Mouse (Mus musculus) testis, postnatal 10 days (tissue): ENCODE data around the gene Tmem41a.

Experiments used
- DNase-seq: peaks from one replicate; pipeline ENCODE4 v3.0.0; 2021; ENCODE audit warnings: low spot score

Tmem41a gene

GRCm38 (mm10) chr16:21901286-21901685 lies 46.1 kb downstream of the Tmem41a start:
- DNase-seq = no peak

GRCm38 (mm10) chr16:21893890-21894289 lies 53.5 kb downstream of the Tmem41a start:
- DNase-seq = no peak

GRCm38 (mm10) chr16:21887601-21888000 lies 59.8 kb downstream of the Tmem41a start:
- DNase-seq = no peak
